Mouse (Mus musculus): ENCODE data around the gene Sf1.

GRCm38 (mm10) chr19:6346661-6347060 lies 16.8 kb upstream of the Sf1 start:
- no peak for TF ChIP-seq ZC3H11A (IDR thresholded peaks at IDR 0.05; ENCODE audit: borderline replicate concordance, low read depth, low read length)
- TF ChIP-seq MAFK (IDR thresholded peaks at IDR 0.05; ENCODE audit: insufficient read depth, low read depth, low read length), result no peak
- TF ChIP-seq ZNF384 (IDR thresholded peaks at IDR 0.05; ENCODE audit: low read depth, low read length), result no peak
- no peak for TF ChIP-seq CHD2 (IDR thresholded peaks at IDR 0.05; ENCODE audit: low read depth, low read length)
